Mouse (Mus musculus) embryonic facial prominence, embryonic 14.5 days (tissue): ENCODE measurements around the gene Eps15l1. TPM values are rescaled to one million over a fixed set of nuclear protein-coding genes. Genes with fewer than 3 reads are reported as not detected.

ENCODE experiments used
- ATAC-seq: fragments of 200-750 bp; cut with Nextera tagmentation; 2 replicates; pipeline ENCODE4 v1.8.0; 2017; ENCODE audit warnings: low read depth, moderate number of reproducible peaks, moderate TSS enrichment
- DNase-seq: peaks from one replicate; pipeline ENCODE4 v3.0.0-alpha.2; 2015; ENCODE audit warnings: low spot score
- H3K27ac ChIP-seq: fragments of 300-500 bp; sonication (generic); replicated peaks from 2 replicates; pipeline ENCODE4 v1.5.1; 2014; ENCODE audit warnings: low read depth, mild to moderate bottlenecking, low read length, moderate library complexity
- H3K27me3 ChIP-seq: fragments of 300-500 bp; sonication (generic); replicated peaks from 2 replicates; pipeline ENCODE4 v1.6.1; 2014; ENCODE audit warnings: low read length; ENCODE audit not compliant: control insufficient read depth, insufficient read depth
- H3K36me3 ChIP-seq: fragments of 300-500 bp; sonication (generic); 2 replicates; pipeline ENCODE4 v1.6.1; 2014; ENCODE audit warnings: low read length, mixed read lengths; ENCODE audit not compliant: control insufficient read depth, insufficient read depth
- H3K4me1 ChIP-seq: fragments of 300-500 bp; sonication (generic); 2 replicates; pipeline ENCODE4 v1.6.1; 2014; ENCODE audit warnings: antibody characterized with exemption, low read length; ENCODE audit not compliant: control insufficient read depth, insufficient read depth
- H3K4me2 ChIP-seq: fragments of 300-500 bp; sonication (generic); 2 replicates; pipeline ENCODE4 v1.6.1; 2014; ENCODE audit warnings: low read depth, mild to moderate bottlenecking, low read length, moderate library complexity, mixed read lengths
- H3K4me3 ChIP-seq: fragments of 300-500 bp; sonication (generic); 2 replicates; pipeline ENCODE4 v1.5.1; 2014; ENCODE audit warnings: low read depth, mild to moderate bottlenecking, low read length
- H3K9ac ChIP-seq: fragments of 300-500 bp; sonication (generic); 2 replicates; pipeline ENCODE4 v1.6.1; 2014; ENCODE audit warnings: low read depth, mild to moderate bottlenecking, low read length, moderate library complexity, mixed read lengths
- H3K9me3 ChIP-seq: fragments of 300-500 bp; sonication (generic); 2 replicates; pipeline ENCODE4 v1.6.1; 2016; ENCODE audit warnings: low read length; ENCODE audit not compliant: control insufficient read depth
- WGBS: fragments of 180-500 bp; shearing (Covaris S2); extraction: QIAGEN DNeasy Blood & Tissue Kit; methylation state at CpG from one replicate; pipeline ENCODE4 v1.1.7; 2014; 5-methylcytosine and 5-hydroxymethylcytosine counted together
- polyA plus RNA-seq: library from polyadenylated mRNA; unstranded; fragments of >200 nt; fragmentation: Nextera tagmentation; extraction: Ambion mirVana; gene quantifications from 2 replicates; pipeline ENCODE4 v1.2.1, GENCODE M21; 2014

Gene Eps15l1
- polyA plus RNA-seq, 1 experiment from 2014 or later = 50.2 TPM

- DNase-seq (no peak), ATAC-seq (no peak)
- Histone ChIP-seq H3K9me3 (no peaks in the 10 kb centered on the region), H3K4me2 (no peak overlapping the region), H3K36me3 (peaks cover 83% of the 10 kb centered on the region), H3K4me3 (no peak overlapping the region), H3K27ac (no peak overlapping the region), H3K27me3 (no peaks in the 10 kb centered on the region), H3K9ac (no peak overlapping the region), H3K4me1 (no peaks in the 10 kb centered on the region)
- WGBS = 89% methylated on average over 5 of the region's 5 CpGs
These were observed 78.5 kb downstream of the Eps15l1 start for GRCm38 (mm10) chr8:72342556-72343300.

- ATAC-seq (no peak), DNase-seq (no peak)
- Histone ChIP-seq H3K4me3 (no peak overlapping the region), H3K4me1 (no peaks in the 10 kb centered on the region), H3K27me3 (no peaks in the 10 kb centered on the region), H3K9ac (no peak overlapping the region), H3K27ac (no peak overlapping the region), H3K9me3 (no peaks in the 10 kb centered on the region), H3K36me3 (peaks cover 54% of the 10 kb centered on the region), H3K4me2 (no peak overlapping the region)
These were observed 84.2 kb downstream of the Eps15l1 start for GRCm38 (mm10) chr8:72337034-72337433.

GRCm38 (mm10) chr8:72336273-72336672, 85.0 kb downstream of the Eps15l1 start:
- WGBS = 72% methylated on average over 2 of the region's 2 CpGs
- Histone ChIP-seq H3K36me3 (peaks cover 46% of the 10 kb centered on the region), H3K27ac (no peak overlapping the region), H3K27me3 (no peaks in the 10 kb centered on the region), H3K9ac (no peak overlapping the region), H3K4me2 (no peak overlapping the region), H3K4me1 (no peaks in the 10 kb centered on the region), H3K9me3 (no peaks in the 10 kb centered on the region), H3K4me3 (no peak overlapping the region)
- ATAC-seq = no peak
- no peak for DNase-seq

- H3K9ac ChIP-seq = no peak overlapping the region
- no peaks in the 10 kb centered on the region for H3K27me3 ChIP-seq
- no peaks in the 10 kb centered on the region for H3K4me1 ChIP-seq
- no peak overlapping the region for H3K4me2 ChIP-seq
- peaks cover 26% of the 10 kb centered on the region for H3K36me3 ChIP-seq
- DNase-seq (no peak), ATAC-seq (no peak)
- WGBS = 71% methylated on average over 4 of the region's 4 CpGs
- H3K9me3 ChIP-seq = no peaks in the 10 kb centered on the region
- no peak overlapping the region for H3K27ac ChIP-seq
- H3K4me3 ChIP-seq = no peak overlapping the region
These were observed 87.1 kb downstream of the Eps15l1 start for GRCm38 (mm10) chr8:72334144-72334641.

GRCm38 (mm10) chr8:72333429-72334143, 87.7 kb downstream of the Eps15l1 start:
- H3K27ac ChIP-seq = no peak overlapping the region

GRCm38 (mm10) chr8:72331631-72332030, 89.6 kb downstream of the Eps15l1 start:
- no peak overlapping the region for H3K9ac ChIP-seq
- 87% methylated on average over 4 of the region's 4 CpGs for WGBS
- no peak for ATAC-seq
- no peak overlapping the region for H3K4me3 ChIP-seq
- H3K27ac ChIP-seq = no peak overlapping the region
- H3K9me3 ChIP-seq = no peaks in the 10 kb centered on the region
- peaks cover 7% of the 10 kb centered on the region for H3K36me3 ChIP-seq
- H3K4me1 ChIP-seq = no peaks in the 10 kb centered on the region
- no peak for DNase-seq
- no peak overlapping the region for H3K4me2 ChIP-seq
- no peaks in the 10 kb centered on the region for H3K27me3 ChIP-seq

More at GRCm38 (mm10) chr8:72333429-72334143, 87.7 kb downstream of the Eps15l1 start:
- H3K4me2 ChIP-seq = no peak overlapping the region
- no peaks in the 10 kb centered on the region for H3K9me3 ChIP-seq
- H3K4me1 ChIP-seq = no peaks in the 10 kb centered on the region
- no peak overlapping the region for H3K9ac ChIP-seq
- DNase-seq (no peak), ATAC-seq (no peak)
- no peak overlapping the region for H3K4me3 ChIP-seq
- no peaks in the 10 kb centered on the region for H3K27me3 ChIP-seq
- WGBS = 40% methylated on average over 3 of the region's 3 CpGs
- H3K36me3 ChIP-seq = peaks cover 20% of the 10 kb centered on the region

GRCm38 (mm10) chr8:72330806-72331516, 90.3 kb downstream of the Eps15l1 start:
- H3K4me2 ChIP-seq = no peak overlapping the region
- no peaks in the 10 kb centered on the region for H3K27me3 ChIP-seq
- 73% methylated on average over 6 of the region's 6 CpGs for WGBS
- no peak overlapping the region for H3K27ac ChIP-seq
- DNase-seq = no peak
- no peaks in the 10 kb centered on the region for H3K4me1 ChIP-seq
- no peak overlapping the region for H3K9ac ChIP-seq
- H3K36me3 ChIP-seq = peaks cover 7% of the 10 kb centered on the region; the same call in 1 of the 2 replicates
- no peaks in the 10 kb centered on the region for H3K9me3 ChIP-seq
- ATAC-seq = no peak
- no peak overlapping the region for H3K4me3 ChIP-seq

GRCm38 (mm10) chr8:72329116-72329515, 92.1 kb downstream of the Eps15l1 start:
- no peak for ATAC-seq
- Histone ChIP-seq H3K4me3 (no peak overlapping the region), H3K4me1 (no peaks in the 10 kb centered on the region), H3K27me3 (no peaks in the 10 kb centered on the region), H3K9me3 (no peaks in the 10 kb centered on the region), H3K9ac (no peak overlapping the region), H3K27ac (no peak overlapping the region), H3K36me3 (no peaks in the 10 kb centered on the region), H3K4me2 (no peak overlapping the region)
- DNase-seq = no peak
- WGBS = 83% methylated on average over 3 of the region's 3 CpGs
